Mouse (Mus musculus) yolk sac, embryonic 10.5 days (tissue): ENCODE data around the gene Fxn.
A peak's percentile ranks its signal among the peaks of the same experiment; 100 is the strongest.
"Not testable (repeated sequence)": the region's sequence is repeated elsewhere in the genome, so short reads cannot be mapped to it uniquely, and the experiment has no call there.

Experiments
- DNase-seq: peaks from one replicate; pipeline ENCODE4 v3.0.0-alpha.2; 2017; ENCODE audit warnings: low spot score

Fxn gene

DNA sequence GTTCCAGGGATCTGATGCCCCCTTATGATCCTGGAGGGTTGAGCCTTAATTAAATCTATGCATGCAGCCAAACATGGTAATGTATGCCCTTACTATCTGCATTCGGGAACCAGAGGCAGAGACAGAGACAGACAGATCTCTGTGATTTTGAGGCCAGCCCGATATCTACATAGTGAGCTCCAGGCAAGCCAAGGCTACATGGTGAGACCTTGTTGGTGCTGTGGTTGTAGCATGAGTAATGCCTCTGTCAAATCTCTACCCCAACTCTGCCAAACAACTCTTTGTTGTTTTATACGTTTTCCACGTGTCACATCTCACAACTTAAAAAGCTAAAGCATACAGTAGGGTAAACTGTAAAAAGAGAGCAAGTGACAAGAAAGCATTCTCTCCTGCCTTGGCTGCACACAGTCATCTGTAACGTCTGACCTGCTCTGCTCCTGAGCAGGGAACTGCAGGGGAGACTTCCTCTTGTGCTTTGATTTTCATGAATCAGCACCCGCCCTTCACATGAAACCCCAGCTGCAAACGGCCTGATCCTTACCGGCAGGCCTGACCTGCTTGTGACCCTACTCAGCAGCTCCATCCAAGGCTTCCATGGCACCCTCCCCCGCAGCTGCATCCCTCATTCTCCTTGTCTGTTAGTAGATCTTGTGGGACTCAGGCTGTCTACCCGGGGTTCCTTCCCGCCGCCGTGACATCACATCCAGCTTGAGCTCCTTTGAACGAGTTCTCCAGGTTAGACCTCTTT lies 38.4 kb downstream of the Fxn start:
- DNase-seq = peak; percentile 56

DNA sequence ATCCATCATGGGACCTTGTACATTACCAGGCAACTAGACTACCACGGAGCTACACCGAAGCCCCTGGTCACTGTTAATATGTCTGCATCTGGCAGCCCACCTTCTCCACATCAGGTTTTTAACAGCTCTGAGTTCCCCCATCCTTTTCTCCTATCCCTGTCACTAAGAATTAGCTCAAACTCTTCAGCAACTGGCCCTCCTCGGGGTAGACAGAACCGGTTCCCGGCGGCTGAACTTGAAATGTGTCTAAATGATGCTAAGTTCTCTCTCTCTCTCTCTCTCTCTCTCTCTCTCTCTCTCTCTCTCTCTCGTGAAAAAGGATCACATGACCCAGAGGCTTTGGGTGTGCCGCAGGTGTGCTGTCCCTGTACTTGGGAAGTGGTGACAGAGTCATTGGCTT lies 39.1 kb downstream of the Fxn start:
- no peak for DNase-seq

DNA sequence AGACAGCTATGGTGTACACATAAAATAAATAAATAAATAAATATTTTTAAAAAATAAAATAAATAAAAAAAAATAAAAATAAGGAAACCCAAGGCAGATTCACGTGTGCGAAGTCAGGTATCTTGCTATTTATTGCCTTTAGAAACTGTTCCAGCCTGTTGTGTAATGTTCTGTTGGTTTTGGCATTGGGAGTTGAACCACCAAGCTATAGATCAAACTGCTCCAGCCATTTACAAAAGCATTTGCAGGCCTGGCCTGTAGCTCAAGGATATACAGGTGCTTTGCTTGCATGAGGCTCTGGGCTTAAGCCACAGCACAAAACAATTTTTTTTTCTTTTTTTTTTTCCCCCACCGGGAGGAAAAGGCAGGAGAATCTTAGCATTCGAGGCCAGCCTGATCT lies 42.4 kb downstream of the Fxn start:
- no peak for DNase-seq

DNA sequence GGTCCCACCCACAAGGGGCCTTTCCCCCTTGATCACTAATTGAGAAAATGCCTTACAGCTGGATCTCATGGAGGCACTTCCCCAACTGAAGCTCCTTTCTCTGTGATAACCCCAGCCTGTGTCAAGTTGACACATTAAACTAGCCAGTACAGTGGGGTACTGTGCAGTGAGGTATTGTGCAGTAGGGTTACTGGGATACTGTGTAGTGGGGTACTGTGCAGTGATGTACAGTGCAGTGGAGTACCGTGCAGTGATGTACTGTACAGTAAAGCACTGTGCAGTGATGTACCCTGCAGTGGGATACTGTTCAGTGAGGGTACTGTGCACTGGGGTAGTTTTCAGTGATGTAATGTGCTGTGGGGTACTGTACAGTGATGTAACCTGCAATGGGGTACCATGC lies 48.0 kb downstream of the Fxn start:
- DNase-seq = not testable (repeated sequence)

DNA sequence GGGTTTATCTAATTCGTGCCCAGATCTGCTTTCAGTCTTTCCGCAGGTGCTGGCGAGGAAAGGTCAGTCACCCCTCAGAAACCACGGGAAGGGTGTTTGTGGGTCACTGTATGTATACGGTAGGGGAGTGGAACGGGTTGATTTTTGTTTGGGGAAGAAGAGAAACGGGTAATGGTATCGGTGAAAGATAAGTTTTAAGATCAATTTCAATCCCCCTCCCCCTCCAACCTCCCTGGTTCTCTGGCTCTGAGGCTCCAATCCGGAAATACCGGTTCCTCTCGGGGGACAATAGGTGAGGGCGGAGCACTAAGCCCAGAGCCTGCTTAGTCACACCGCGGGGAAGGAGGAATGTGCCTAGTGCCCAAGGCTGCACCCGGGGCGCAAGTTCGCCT lies 55.1 kb downstream of the Fxn start:
- peak; percentile 80 for DNase-seq

DNA sequence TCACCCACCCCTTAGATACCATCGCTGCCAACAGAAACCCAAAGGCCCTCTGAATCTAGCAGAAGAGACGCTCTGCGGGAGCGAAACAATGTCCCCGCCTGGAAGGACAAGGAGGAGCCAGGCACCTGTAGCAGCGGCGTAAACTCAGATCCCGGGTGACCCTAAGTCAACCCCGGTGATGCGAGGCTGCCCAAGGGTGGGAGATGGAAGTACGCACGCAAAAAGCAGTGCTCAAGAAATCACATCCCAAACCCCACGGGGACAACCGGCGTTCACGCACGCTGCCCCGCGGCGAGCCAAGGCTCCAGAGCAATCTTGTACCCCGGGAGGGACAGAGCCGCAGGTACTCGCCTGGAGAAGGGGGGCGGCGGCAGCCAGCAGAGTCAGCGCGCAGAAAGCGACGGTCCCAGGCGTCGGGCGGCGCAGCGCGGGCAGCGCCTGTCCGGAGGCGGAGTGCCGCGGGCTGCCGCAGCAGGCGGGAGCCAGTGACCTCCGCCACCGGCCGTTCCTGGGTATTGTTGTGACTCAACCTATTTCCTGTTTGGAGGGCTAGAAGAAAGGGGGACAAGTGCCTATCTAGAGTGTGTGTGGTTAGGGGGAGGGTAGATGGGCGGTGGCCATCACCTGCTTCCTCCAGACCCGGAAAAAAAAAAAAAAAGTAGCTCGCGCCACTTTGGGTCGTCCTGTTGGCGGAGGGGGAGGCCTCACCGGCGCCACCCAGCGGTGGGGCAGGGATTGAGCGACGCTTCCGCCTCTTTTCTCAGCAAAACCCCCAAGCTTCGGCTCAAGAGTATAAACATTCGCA lies 55.7 kb downstream of the Fxn start, which contains the start of gene Tjp2:
Gene Tjp2, minus strand, starts transcription at position 531 of the 805 bp plus-strand sequence.
- DNase-seq = peak; percentile 87

DNA sequence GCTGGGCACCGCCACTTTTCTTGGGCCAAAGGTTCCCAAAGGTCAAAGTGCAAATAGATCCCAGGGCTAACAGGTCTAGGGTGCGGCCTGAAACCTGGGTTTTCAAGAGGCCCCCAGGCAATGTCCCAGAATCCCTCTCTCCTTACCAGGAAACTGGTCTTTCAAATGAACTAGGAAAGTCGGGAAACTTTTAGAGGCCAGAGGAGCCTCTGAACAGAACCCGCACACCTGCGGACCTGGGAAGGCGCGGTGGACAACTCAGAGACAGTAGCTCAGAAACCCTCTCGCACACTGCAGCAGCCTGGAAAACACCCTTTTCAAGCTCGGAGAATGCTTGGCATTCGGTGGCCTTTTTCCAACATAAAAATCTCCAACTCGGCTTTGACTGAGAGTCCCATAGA lies 56.6 kb downstream of the Fxn start:
- DNase-seq = peak; percentile 83

DNA sequence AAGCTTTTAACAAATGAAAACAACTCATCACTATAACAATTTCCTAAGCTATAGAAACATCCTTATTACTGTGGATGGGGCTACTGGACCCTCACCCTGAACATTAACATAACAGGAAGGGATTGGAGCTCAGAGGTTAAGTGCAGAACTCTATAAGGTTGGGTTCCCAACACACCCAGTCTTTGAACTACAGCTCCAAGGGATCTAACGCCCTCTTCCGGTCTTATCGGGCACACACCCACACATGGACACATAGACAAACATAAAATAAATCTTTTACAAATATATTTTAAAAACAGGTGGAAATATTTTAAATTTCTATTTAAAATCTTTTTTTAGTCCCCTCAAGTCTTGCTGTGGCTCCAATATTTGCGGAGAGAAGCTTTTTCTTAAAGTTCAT lies 59.0 kb downstream of the Fxn start:
- no peak for DNase-seq

DNA sequence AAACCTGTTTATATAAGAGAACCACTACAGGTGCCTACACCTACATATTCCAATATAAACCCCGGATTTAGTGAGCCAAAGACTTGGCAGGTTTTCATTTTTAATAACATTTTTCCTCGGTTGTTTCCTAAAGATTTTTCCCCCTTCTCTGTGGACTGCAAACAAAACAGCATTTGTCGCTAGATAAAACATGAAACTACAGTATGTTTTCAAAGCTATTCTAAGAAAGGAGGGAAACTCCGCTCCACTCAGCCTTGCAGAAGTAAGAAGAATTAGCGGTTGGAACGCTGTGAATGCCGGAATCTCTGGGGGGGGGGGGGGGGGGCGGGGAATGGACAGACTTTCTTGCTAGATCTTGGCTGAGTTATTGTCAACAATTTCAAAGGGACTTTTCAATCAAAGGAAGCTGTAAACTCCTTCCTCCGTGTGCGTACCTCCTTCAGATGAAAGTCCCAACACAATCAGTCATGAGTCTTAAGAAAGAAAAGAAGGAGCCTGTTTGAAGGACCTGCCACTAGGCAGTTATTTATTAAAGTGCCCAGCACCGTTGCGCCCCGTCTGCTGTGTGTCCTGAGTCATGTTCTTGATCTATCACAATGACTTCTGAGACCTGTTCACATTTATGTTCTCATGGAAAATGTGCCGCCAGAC lies 59.5 kb downstream of the Fxn start:
- peak; percentile 25 for DNase-seq

DNA sequence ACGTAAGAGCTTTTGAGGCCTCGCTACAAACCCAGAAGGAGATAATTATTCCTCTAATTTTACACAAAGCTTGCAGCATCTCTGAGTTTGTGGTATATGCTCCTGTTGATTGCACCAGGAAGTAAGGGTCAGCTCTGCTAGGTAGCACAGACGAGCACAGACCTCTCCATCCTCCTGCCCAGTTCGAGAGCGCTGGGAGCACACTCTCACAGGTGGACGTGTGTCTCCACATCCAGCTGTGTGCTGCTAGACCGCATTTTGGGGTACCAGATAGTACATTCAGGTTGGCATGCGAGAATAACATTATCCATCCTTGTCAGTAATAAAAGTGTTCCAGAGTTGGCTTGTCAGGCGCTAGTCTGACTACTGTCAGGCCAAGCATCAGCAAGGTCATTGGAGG lies 61.4 kb downstream of the Fxn start:
- DNase-seq = no peak

DNA sequence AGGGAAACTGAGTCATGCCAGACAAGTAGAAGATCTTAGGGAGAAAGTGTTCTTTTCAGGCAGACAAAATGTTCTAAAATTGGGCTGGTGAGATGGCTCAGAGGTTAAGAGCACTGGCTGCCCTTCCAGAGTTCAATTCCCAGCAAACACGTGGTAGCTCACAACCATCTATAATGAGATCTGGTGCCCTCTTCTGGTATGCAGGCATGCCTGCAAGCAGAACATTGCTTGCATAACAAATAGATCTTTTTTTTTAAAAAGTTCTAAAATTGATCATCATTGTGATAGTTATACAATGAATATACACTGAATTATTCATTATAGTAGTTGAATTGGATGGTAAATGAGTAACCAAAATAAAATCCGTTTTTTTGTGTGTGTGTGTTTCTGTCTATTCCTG lies 62.1 kb downstream of the Fxn start:
- no peak for DNase-seq

DNA sequence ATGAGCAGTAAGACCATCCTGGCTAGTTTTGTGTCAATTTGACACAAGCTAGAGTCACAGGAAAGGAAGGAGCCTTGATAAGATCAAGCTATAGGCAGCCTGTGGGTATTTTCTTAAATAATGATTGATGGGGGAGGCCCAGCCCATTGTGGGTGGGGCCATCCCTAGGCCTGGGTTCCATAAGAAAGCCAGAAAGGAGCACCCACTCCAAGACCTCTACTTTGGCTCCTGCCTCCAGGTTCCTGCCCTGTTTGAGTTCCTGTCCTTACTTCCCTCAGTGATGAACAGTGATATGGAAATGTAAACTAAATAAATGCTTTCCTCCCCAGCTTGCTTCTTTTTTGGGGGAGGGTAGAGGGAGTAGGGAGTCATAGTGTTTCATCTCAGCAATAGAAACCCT lies 62.6 kb downstream of the Fxn start:
- no peak for DNase-seq

DNA sequence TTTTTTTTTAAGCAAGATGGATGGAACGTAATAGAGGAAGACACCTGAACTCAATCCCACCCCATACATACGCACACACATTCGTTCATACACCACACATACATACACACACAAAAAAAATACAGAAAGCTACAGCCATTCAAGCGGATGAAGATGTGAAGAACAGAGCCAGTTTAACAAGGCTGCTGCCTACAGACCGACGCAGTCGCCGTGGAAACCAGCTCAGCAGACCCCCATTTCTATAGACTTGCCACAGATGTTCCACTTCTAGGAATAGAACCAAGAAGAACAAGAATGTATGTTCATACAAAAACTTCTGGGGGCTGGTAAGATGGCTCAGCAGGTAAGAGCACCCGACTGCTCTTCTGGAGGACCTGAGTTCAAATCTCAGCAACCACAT lies 63.6 kb downstream of the Fxn start:
- no peak for DNase-seq

DNA sequence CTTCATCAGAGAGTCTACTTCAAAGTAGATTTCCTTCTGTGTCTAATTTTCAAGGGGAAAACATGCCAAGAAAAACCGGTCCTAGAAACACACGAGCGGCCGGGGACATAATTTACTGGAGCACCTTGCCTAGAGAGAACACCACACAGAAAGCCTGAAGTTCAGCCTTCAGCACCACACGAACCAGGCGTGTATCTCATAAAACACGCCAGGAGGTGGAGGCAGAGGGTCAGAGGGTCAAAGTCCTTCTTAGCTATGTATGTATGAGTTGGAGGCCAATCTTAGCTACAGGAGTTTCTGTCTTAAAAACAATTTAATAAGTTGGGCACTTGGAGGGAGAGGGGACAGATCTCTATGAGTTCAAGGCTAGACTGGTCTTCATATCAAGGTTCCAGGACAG lies 65.5 kb downstream of the Fxn start:
- DNase-seq = peak; percentile 56

DNA sequence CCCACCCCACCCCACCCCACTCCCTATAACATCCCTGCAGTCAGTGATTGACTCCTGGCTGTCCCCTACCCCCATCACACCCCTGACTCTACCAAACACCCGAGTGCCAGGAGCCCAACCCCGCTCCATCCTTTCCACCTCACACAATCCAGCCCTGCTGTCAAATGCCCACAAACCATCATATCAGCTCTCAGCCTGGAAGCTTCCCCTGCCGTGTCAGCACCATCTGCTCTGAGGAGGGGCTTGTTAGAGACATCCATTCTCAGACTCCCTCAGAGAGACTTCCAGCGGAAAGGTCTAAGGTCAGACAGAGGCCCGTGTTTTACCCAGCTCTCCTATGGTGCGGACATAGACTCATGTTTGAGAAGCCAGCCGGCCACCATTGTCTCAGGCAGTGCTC lies 67.1 kb downstream of the Fxn start:
- peak; percentile 61 for DNase-seq

DNA sequence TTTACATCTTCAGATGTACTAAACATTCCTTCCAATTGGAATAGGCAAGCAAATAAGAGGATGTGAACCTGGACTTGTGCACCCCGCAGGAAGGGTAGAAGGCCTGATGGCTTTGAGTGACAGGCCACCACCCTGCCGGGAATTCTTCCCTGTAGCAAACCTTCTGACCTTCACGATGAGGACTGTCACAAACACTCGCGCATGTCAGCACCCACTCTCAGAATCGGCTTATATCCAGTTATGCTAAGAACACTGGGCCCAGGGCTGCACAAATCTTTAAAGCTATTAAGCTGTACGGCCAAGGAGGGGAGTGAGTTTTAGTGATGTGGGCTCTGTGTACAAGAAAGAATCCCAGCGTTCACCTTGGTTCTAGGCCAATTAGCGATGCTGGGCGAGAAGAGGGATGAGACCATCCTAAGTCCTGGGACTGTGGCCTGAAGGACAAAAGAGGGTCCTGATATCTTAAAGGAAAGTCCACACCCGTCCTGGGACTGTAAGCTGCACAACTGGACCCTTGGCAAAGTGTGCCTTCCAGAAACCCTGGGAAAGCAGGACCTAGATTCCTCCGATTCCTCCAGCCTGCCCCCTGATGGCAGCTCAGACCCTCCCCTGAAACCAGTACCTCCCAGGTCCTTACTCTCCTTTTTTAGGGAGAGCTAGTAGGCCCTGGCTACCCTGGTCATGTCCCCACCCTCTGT lies 67.7 kb downstream of the Fxn start:
- DNase-seq = no peak
